Mouse (Mus musculus) limb, embryonic 14.5 days (tissue): ENCODE measurements around the gene Nup93. TPM values are rescaled to one million over a fixed set of nuclear protein-coding genes. Genes with fewer than 3 reads are reported as not detected.

ENCODE experiments used
- ATAC-seq: fragments of 200-750 bp; cut with Nextera tagmentation; 2 replicates; pipeline ENCODE4 v1.8.0; 2017; ENCODE audit warnings: low read depth, moderate number of reproducible peaks, moderate TSS enrichment; ENCODE audit not compliant: low FRiP score
- DNase-seq: peaks from one replicate; pipeline ENCODE4 v3.0.0-alpha.2; 2015; ENCODE audit warnings: low spot score
- H3K27ac ChIP-seq: fragments of 300-500 bp; sonication (generic); replicated peaks from 2 replicates; pipeline ENCODE4 v1.5.1; 2014; ENCODE audit warnings: low read depth, mild to moderate bottlenecking, low read length, moderate library complexity, mixed read lengths
- H3K27me3 ChIP-seq: fragments of 300-500 bp; sonication (generic); 2 replicates; pipeline ENCODE4 v1.6.1; 2014; ENCODE audit warnings: low read length, mixed read lengths; ENCODE audit not compliant: control insufficient read depth, insufficient read depth
- H3K36me3 ChIP-seq: fragments of 300-500 bp; sonication (generic); 2 replicates; pipeline ENCODE4 v1.6.1; 2014; ENCODE audit warnings: mild to moderate bottlenecking, low read length, moderate library complexity, mixed read lengths; ENCODE audit not compliant: control insufficient read depth, insufficient read depth
- H3K4me1 ChIP-seq: fragments of 300-500 bp; sonication (generic); 2 replicates; pipeline ENCODE4 v1.6.1; 2014; ENCODE audit warnings: antibody characterized with exemption, low read length, mixed read lengths; ENCODE audit not compliant: control insufficient read depth, insufficient read depth
- H3K4me2 ChIP-seq: fragments of 300-500 bp; sonication (generic); replicated peaks from 2 replicates; pipeline ENCODE4 v1.6.1; 2014; ENCODE audit warnings: low read depth, mild to moderate bottlenecking, low read length, moderate library complexity; ENCODE audit not compliant: severe bottlenecking
- H3K4me3 ChIP-seq: fragments of 300-500 bp; sonication (generic); replicated peaks from 2 replicates; pipeline ENCODE4 v1.5.1; 2014; ENCODE audit warnings: low read length
- H3K9ac ChIP-seq: fragments of 300-500 bp; sonication (generic); 2 replicates; pipeline ENCODE4 v1.6.1; 2014; ENCODE audit warnings: mild to moderate bottlenecking, low read depth, low read length, moderate library complexity; ENCODE audit not compliant: severe bottlenecking
- H3K9me3 ChIP-seq: fragments of 300-500 bp; sonication (generic); 2 replicates; pipeline ENCODE4 v1.6.1; 2016; ENCODE audit warnings: low read length; ENCODE audit not compliant: control insufficient read depth
- POLR2A ChIP-seq: fragments of 200-500 bp; IDR thresholded peaks from 2 replicates; pipeline ENCODE4 v1.8.0; 2012; ENCODE audit warnings: inconsistent platforms, mild to moderate bottlenecking, moderate library complexity, borderline replicate concordance; ENCODE audit not compliant: insufficient read depth, insufficient read length; ENCODE audit errors: extremely low read depth
- WGBS: fragments of 180-500 bp; shearing (Covaris S2); extraction: QIAGEN DNeasy Blood & Tissue Kit; methylation state at CpG from one replicate; pipeline ENCODE4 v1.1.7; 2014; 5-methylcytosine and 5-hydroxymethylcytosine counted together
- polyA plus RNA-seq, 2 experiments: library from polyadenylated mRNA; depleted of rRNA in 1 of 2; stranded (reverse) in 1 of 2; unstranded in 1 of 2; fragments of >200 nt; fragmentation: Nextera tagmentation in 1 of 2; extraction: Ambion mirVana in 1 of 2; gene quantifications; 2 replicates each; pipeline versions ENCODE4 v1.2.1 to v1.2.3; 2012 to 2014

The Nup93 gene
- polyA plus RNA-seq, 2 experiments, result 64.0 to 72.3 TPM

GRCm38 (mm10) chr8:94333345-94333744, 119.0 kb downstream of the Nup93 start:
- no peak for ATAC-seq
- no peak for TF ChIP-seq POLR2A
- Histone ChIP-seq H3K27ac (no peak overlapping the region), H3K4me3 (no peak overlapping the region), H3K27me3 (no peaks in the 10 kb centered on the region; the same call in 1 of the 2 replicates), H3K9ac (no peak overlapping the region), H3K9me3 (no peaks in the 10 kb centered on the region), H3K4me1 (no peaks in the 10 kb centered on the region), H3K4me2 (no peak overlapping the region), H3K36me3 (no peaks in the 10 kb centered on the region)
- 55% methylated on average over 5 of the region's 5 CpGs for WGBS
- no peak for DNase-seq

- H3K4me2 ChIP-seq, result no peak overlapping the region
- H3K4me3 ChIP-seq, result no peak overlapping the region
- H3K27ac ChIP-seq, result no peak overlapping the region
- ATAC-seq, result no peak
- no peak for DNase-seq
- TF ChIP-seq POLR2A, result no peak
- 81% methylated on average over 8 of the region's 8 CpGs for WGBS
- no peaks in the 10 kb centered on the region for H3K36me3 ChIP-seq
- no peaks in the 10 kb centered on the region for H3K27me3 ChIP-seq
- H3K9ac ChIP-seq, result no peak overlapping the region
- H3K4me1 ChIP-seq, result no peaks in the 10 kb centered on the region
- no peaks in the 10 kb centered on the region for H3K9me3 ChIP-seq
Observed at GRCm38 (mm10) chr8:94337559-94337958, 123.2 kb downstream of the Nup93 start.

- no peak for DNase-seq
- Histone ChIP-seq H3K9ac (no peak overlapping the region), H3K27me3 (no peaks in the 10 kb centered on the region), H3K4me2 (no peak overlapping the region), H3K4me1 (no peaks in the 10 kb centered on the region), H3K9me3 (no peaks in the 10 kb centered on the region), H3K36me3 (no peaks in the 10 kb centered on the region), H3K27ac (no peak overlapping the region), H3K4me3 (no peak overlapping the region)
- no peak for ATAC-seq
- WGBS, result 75% methylated on average over 5 of the region's 7 CpGs
- TF ChIP-seq POLR2A, result no peak
Observed at GRCm38 (mm10) chr8:94340796-94341195, 126.4 kb downstream of the Nup93 start.

- ATAC-seq (no peak), DNase-seq (no peak)
- Histone ChIP-seq H3K36me3 (no peaks in the 10 kb centered on the region), H3K4me3 (no peak overlapping the region), H3K4me2 (no peak overlapping the region), H3K9ac (no peak overlapping the region), H3K27me3 (no peaks in the 10 kb centered on the region), H3K27ac (no peak overlapping the region), H3K4me1 (no peaks in the 10 kb centered on the region), H3K9me3 (no peaks in the 10 kb centered on the region)
- TF ChIP-seq POLR2A, result no peak
- WGBS, result 83% methylated on average over 10 of the region's 10 CpGs
Observed at GRCm38 (mm10) chr8:94342691-94343090, 128.3 kb downstream of the Nup93 start.

GRCm38 (mm10) chr8:94343290-94343689, 128.9 kb downstream of the Nup93 start:
- TF ChIP-seq POLR2A, result no peak
- 15% methylated on average over 6 of the region's 6 CpGs for WGBS
- Histone ChIP-seq H3K9ac (no peak overlapping the region), H3K4me1 (no peaks in the 10 kb centered on the region), H3K36me3 (no peaks in the 10 kb centered on the region), H3K27me3 (no peaks in the 10 kb centered on the region), H3K27ac (no peak overlapping the region), H3K9me3 (no peaks in the 10 kb centered on the region), H3K4me3 (no peak overlapping the region), H3K4me2 (no peak overlapping the region)
- ATAC-seq (no peak), DNase-seq (peak; percentile 67)

- DNase-seq (no peak), ATAC-seq (no peak)
- H3K9ac ChIP-seq, result no peak overlapping the region
- H3K9me3 ChIP-seq, result no peaks in the 10 kb centered on the region
- H3K36me3 ChIP-seq, result no peaks in the 10 kb centered on the region
- no peaks in the 10 kb centered on the region for H3K27me3 ChIP-seq
- 84% methylated on average over 11 of the region's 11 CpGs for WGBS
- no peak overlapping the region for H3K4me3 ChIP-seq
- no peaks in the 10 kb centered on the region for H3K4me1 ChIP-seq
- no peak for TF ChIP-seq POLR2A
- H3K27ac ChIP-seq, result no peak overlapping the region
- no peak overlapping the region for H3K4me2 ChIP-seq
Observed at GRCm38 (mm10) chr8:94343778-94344320, 129.5 kb downstream of the Nup93 start.
